Mouse (Mus musculus) cortical plate, adult 2 months (tissue): ENCODE data around the gene Magi1. TPM values are rescaled to one million over a fixed set of nuclear protein-coding genes. Genes with fewer than 3 reads are reported as not detected.

Experiments used
- H3K27ac ChIP-seq: fragments of 200-500 bp; 2 replicates; pipeline ENCODE4 v1.5.1; 2012; ENCODE audit warnings: low read length, control low read depth, inconsistent platforms; ENCODE audit not compliant: insufficient read depth
- H3K4me1 ChIP-seq: fragments of 200-500 bp; 2 replicates; pipeline ENCODE4 v1.6.1; 2011; ENCODE audit warnings: low read length; ENCODE audit not compliant: control insufficient read depth, insufficient read depth
- H3K4me3 ChIP-seq: fragments of 200-500 bp; 2 replicates; pipeline ENCODE4 v1.5.1; 2011; ENCODE audit warnings: mild to moderate bottlenecking, low read length, control low read depth; ENCODE audit not compliant: insufficient read depth
- CTCF ChIP-seq: fragments of 200-500 bp; IDR thresholded peaks from 2 replicates; pipeline ENCODE4 v1.5.1; 2011; ENCODE audit warnings: mild to moderate bottlenecking, control low read depth, low read length; ENCODE audit not compliant: insufficient read depth; ENCODE audit errors: extremely low read depth
- POLR2A ChIP-seq: fragments of 200-500 bp; IDR thresholded peaks from 2 replicates; pipeline ENCODE4 v1.6.1; 2011; ENCODE audit warnings: mild to moderate bottlenecking, low read length, control low read depth; ENCODE audit not compliant: insufficient read depth; ENCODE audit errors: extremely low read depth
- polyA plus RNA-seq: library from polyadenylated mRNA; depleted of rRNA; stranded (reverse); fragments of >200 nt; gene quantifications from 2 replicates; pipeline ENCODE4 v1.2.3, GENCODE M21; 2012; rRNA removed

Gene Magi1
- polyA plus RNA-seq, result 39.3 and 39.5 TPM in 2 replicates

DNA sequence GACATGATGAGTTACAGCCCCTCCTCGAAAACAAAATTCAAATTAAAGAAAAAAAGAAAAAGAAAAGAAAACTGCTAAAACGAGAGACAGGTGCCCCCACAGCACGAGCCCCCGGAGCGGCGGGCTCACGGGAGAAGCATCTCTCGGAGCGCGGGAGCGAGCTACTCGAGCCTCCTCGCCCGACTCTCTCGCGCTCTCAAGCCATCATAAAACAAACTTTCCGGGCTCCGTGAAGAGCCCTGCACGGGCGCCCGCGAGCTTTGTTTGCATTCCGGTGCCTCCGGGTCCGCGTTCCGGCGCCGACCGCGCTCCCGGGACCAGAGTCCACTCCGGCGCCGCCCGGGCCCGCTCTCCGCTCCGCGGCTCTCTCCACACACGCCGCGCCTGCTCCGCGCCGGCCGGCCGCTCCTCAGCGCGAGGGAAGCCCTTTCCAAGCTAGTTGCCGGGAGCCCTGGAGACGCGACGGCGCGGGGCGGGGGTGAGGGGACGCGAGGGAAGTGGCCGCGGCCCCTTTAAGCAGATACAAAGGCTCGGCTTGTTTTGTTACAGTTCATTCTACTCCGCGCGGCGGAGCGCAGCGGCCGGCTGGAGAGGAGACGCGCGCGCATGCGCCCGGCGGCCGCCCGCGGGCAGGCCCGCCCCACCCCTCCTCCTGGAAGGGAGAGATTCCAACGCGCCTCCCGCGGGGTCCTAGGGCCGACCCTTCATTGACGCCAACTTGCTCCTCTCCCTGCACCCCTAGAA, at the start of gene Magi1:
TSS of gene Magi1 (minus strand) at position 600 of the 744 bp plus-strand sequence.
- Histone ChIP-seq H3K4me3 (peak within 1 kb of the TSS; percentile 37), H3K4me1 (no peaks in the 10 kb centered on the region), H3K27ac (peak within 1 kb of the TSS; percentile 63; the same call in 1 of the 2 replicates)
- TF ChIP-seq CTCF (no peak), POLR2A (peak; percentile 37; the same call in 1 of the 2 replicates)

DNA sequence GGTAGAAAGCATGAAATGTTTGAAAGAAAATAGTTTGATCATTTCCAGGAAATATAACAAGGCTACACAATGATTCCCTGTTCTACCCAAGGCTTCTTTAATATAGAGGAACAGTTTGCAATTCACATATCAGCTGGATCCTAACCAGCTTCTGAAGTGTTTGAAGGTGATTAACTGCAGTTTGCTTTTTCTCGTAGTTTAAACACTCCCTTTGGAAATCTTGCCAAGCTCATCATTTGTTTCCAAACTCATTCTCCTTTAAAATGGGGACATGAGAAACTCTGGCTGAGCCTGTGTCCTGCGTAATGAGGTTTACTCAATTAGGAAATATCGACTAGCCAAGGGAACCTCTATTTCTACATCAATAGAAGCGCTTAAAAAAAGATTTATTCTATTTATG, 43.4 kb upstream of the Magi1 start:
- Histone ChIP-seq H3K27ac (no peak overlapping the region), H3K4me1 (no peaks in the 10 kb centered on the region), H3K4me3 (no peak overlapping the region)
- TF ChIP-seq CTCF (no peak), POLR2A (no peak)

DNA sequence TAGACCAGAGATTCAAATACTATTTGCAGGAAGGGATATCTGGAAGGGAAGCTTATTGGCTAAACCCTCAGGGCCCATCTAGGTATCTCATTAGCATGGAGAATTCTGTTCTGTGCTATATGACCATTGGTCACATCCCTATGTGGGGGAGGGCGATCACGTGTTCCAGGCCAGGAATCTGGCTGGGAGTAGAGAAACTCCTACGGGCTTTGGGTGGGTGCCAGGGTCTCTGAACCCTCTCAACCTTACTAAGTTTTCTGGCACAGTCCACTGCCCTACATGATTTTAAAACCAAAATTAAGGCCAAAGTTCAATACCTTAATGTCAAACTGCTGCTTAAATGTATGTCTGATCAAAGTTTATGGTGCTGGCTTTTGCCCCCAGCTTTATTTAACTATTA, 33.2 kb upstream of the Magi1 start:
- no peak overlapping the region for H3K27ac ChIP-seq
- TF ChIP-seq CTCF (no peak), POLR2A (no peak)

DNA sequence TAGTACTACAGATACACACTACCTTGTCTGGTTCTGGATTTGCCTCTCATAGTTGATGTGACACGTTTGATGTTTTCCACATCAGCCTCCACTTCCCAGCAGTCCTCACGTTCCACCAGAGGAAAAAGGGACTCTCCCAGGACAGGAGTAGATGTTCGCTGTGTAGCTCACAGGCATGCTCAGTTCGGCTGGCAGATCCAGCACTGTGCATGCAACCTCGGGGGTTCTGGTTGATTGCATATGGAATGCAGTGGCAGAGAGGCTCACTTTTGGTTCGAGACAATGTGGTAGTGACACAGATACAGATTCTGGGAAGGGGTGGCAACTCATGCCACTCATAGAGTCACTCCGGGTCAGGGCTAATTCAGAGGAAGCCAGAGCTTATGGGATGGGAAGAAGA, 28.6 kb upstream of the Magi1 start:
- TF ChIP-seq POLR2A (no peak), CTCF (no peak)
- Histone ChIP-seq H3K4me3 (no peak overlapping the region), H3K27ac (no peak overlapping the region), H3K4me1 (no peaks in the 10 kb centered on the region)

More for the DNA sequence above, 33.2 kb upstream of the Magi1 start:
- H3K4me3 ChIP-seq, result no peak overlapping the region
- no peaks in the 10 kb centered on the region for H3K4me1 ChIP-seq

- H3K4me3 ChIP-seq, result no peak overlapping the region
- TF ChIP-seq POLR2A, result no peak
- TF ChIP-seq CTCF, result no peak
- H3K4me1 ChIP-seq, result no peaks in the 10 kb centered on the region
- no peak overlapping the region for H3K27ac ChIP-seq
Measured at GRCm38 (mm10) chr6:94308498-94308897, 24.8 kb upstream of the Magi1 start.

- TF ChIP-seq POLR2A, result no peak
- TF ChIP-seq CTCF, result no peak
- no peak overlapping the region for H3K4me3 ChIP-seq
- H3K27ac ChIP-seq, result no peak overlapping the region
- H3K4me1 ChIP-seq, result no peaks in the 10 kb centered on the region
Measured at GRCm38 (mm10) chr6:94303512-94303911, 19.8 kb upstream of the Magi1 start.

DNA sequence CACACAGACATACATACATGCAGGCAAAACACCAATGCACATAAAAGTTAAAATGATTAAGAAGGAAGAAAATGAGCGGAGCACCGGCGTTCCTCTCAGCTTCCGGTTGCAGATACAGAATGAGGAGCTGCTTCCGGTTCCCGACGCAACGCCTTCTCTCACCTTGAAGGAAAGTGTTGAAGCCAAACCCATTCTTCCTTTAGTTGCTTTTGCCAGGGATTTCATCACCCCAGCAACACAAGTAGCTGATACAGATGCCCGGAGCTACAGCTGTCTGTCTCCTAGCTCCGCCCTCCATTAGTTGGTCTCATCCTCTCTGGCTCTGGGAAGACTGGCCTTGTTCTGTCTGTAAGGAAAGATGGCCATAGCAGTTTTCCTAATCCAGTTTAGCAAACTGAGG, 18.1 kb upstream of the Magi1 start:
- TF ChIP-seq POLR2A, result no peak
- H3K4me3 ChIP-seq, result no peak overlapping the region
- no peak overlapping the region for H3K27ac ChIP-seq
- H3K4me1 ChIP-seq, result no peaks in the 10 kb centered on the region

DNA sequence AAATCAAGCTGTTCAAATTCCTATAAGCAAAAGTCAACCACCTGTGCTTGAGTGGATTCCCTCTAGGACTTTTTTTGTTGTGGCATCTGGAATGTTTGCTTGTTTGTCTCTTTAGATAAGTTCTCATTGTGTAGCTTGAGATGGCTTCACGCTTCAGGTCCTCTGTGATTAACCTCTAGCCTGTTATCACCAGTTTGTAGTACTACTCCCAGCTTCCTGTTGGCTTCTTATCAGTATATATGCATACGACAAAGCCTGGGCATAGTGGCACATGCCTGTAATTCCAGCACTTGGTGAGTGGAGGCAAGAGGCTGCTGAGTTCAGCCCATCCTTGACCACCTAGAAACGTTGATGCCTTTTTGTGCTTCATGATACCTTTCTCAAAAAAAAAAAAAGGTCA, 16.8 kb upstream of the Magi1 start:
- no peak overlapping the region for H3K27ac ChIP-seq
- H3K4me3 ChIP-seq, result no peak overlapping the region
- H3K4me1 ChIP-seq, result no peaks in the 10 kb centered on the region
- TF ChIP-seq CTCF (no peak), POLR2A (no peak)

DNA sequence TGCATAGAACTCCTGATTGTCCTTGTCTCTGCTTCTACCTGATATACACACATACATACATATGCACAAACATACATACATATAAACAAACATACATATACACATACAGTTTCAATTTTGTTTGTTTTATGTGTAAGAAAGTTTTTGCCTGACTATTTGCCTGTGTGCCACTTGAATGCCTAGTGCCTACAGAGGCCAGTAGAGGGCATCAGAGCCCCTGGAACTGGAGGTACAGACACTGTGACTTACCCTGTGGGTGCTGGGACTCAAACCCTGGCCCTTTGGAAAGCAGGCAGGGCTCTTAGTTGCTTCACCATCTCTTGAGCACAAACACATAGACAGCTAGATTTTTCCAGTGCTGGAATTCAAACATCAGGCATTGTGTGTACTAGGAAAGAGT, 3.7 kb upstream of the Magi1 start:
- Histone ChIP-seq H3K4me1 (no peaks in the 10 kb centered on the region), H3K4me3 (no peak overlapping the region), H3K27ac (no peak overlapping the region)
- TF ChIP-seq CTCF (no peak), POLR2A (no peak)

GRCm38 (mm10) chr6:94286555-94286954, 2.8 kb upstream of the Magi1 start:
- Histone ChIP-seq H3K4me3 (no peak overlapping the region), H3K4me1 (no peaks in the 10 kb centered on the region), H3K27ac (no peak overlapping the region)
- TF ChIP-seq CTCF (no peak), POLR2A (no peak)
